In the genomic region with DNA sequence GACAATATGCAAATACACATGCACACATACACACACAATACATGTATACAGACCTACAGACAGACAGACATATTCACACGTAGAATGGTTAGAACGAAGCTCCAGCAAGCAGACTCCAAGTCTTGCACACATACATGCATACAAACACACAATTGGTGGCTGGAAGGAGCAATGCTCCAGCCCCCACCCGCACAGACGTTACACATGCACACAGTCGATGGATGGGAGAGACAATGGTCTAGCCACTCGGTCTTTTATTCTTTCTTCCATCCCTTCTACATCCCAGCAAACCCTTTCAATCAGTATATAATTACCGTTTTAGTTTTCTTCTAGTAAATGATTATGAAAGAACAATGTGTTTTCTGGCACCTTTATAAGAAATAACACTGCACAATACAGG, we compare ENCODE assay signal across 27 mouse cellular contexts. TPM values are rescaled to one million over a fixed set of nuclear protein-coding genes. Genes with fewer than 3 reads are reported as not detected.
DNase-seq lines count a peak whose midpoint lies in the region; ATAC-seq and TF ChIP-seq lines count a peak whose summit lies in the region.
"Had no signal": no experiment of that assay in that cellular context is flagged by ENCODE, and none has a peak within 500 bp of the region (broad histone marks: within the 10 kb centered on the region; RNA-seq: fewer than 3 reads in every experiment).

No protein-coding gene starts in this region.

- DNase-seq in midbrain, embryonic 11.5 days (ENCODE audit: low spot score, missing footprints) = peak; percentile 79
- DNase-seq in forebrain, embryonic 14.5 days (ENCODE audit: low spot score) = no peak
- no peak for DNase-seq in forebrain, postnatal 0 days
- no peak for DNase-seq in adrenal gland, postnatal 10 days
- no peak for DNase-seq in hindbrain, postnatal 0 days (ENCODE audit: low spot score)
- DNase-seq: adrenal gland, postnatal 25 days; B cell, adult 2 months; cerebellum, adult 18-20 months; cerebellum, adult 9-10 months; cerebellum, postnatal 14 days; gastrocnemius, postnatal 25 days; heart, adult 18-20 months; heart, postnatal 10 days; heart, postnatal 36 days; kidney, adult 18-20 months; kidney, adult 9 months had no signal

- ATAC-seq in midbrain, embryonic 11.5 days (ENCODE audit: low FRiP score) = peak; percentile 8; the same call in 1 of the 2 replicates
- no peak for ATAC-seq in midbrain, embryonic 15.5 days (replicated peaks)
- ATAC-seq in forebrain, embryonic 14.5 days = peak; percentile 35; the same call in 1 of the 2 replicates
- ATAC-seq in forebrain, postnatal 0 days = peak; percentile 62; the same call in 1 of the 2 replicates
- ATAC-seq in hindbrain, postnatal 0 days = no peak
- ATAC-seq: hindbrain, embryonic 16.5 days; inflammation-experienced regulatory T-cells, adult 6 months; intestine, embryonic 16.5 days; Patski had no signal

- no peak overlapping the region for H3K4me2 ChIP-seq in midbrain, embryonic 11.5 days
- no peak overlapping the region for H3K4me2 ChIP-seq in midbrain, embryonic 15.5 days
- H3K4me2 ChIP-seq in forebrain, embryonic 14.5 days (ENCODE audit: low read length) = no peak overlapping the region
- H3K4me2 ChIP-seq in forebrain, postnatal 0 days (ENCODE audit: low read depth) = no peak overlapping the region
- no peak overlapping the region for H3K4me2 ChIP-seq in hindbrain, postnatal 0 days (ENCODE audit: low read depth, low read length)
- H3K4me2 ChIP-seq: heart, embryonic 12.5 days; heart, embryonic 15.5 days; hindbrain, embryonic 13.5 days had no signal

- H3K27ac ChIP-seq in midbrain, embryonic 11.5 days (ENCODE audit: low read depth, low read length) = no peak overlapping the region
- H3K27ac ChIP-seq in midbrain, embryonic 15.5 days = no peak overlapping the region
- H3K27ac ChIP-seq in forebrain, embryonic 14.5 days (ENCODE audit: low read depth, low read length) = no peak overlapping the region
- no peak overlapping the region for H3K27ac ChIP-seq in forebrain, postnatal 0 days (ENCODE audit: low read depth, low read length)
- no peak overlapping the region for H3K27ac ChIP-seq in hindbrain, postnatal 0 days
- H3K27ac ChIP-seq: heart, embryonic 15.5 days; hindbrain, embryonic 10.5 days; hindbrain, embryonic 13.5 days had no signal

- 83% methylated on average over 7 of the region's 7 CpGs for WGBS in midbrain, embryonic 11.5 days
- WGBS in midbrain, embryonic 15.5 days = 74% methylated on average over 7 of the region's 7 CpGs
- 34% methylated on average over 7 of the region's 7 CpGs for WGBS in forebrain, embryonic 14.5 days
- WGBS in forebrain, postnatal 0 days = 27% methylated on average over 7 of the region's 7 CpGs
- 59% methylated on average over 7 of the region's 7 CpGs for WGBS in hindbrain, postnatal 0 days

- H3K36me3 ChIP-seq in midbrain, embryonic 11.5 days (ENCODE audit: control insufficient read depth, insufficient read depth, low read length) = no peaks in the 10 kb centered on the region
- H3K36me3 ChIP-seq in midbrain, embryonic 15.5 days (replicated peaks) = no peaks in the 10 kb centered on the region
- H3K36me3 ChIP-seq in forebrain, embryonic 14.5 days (ENCODE audit: control insufficient read depth, insufficient read depth, low read length) = no peaks in the 10 kb centered on the region
- H3K36me3 ChIP-seq in forebrain, postnatal 0 days (ENCODE audit: insufficient read depth) = no peaks in the 10 kb centered on the region
- H3K36me3 ChIP-seq in hindbrain, postnatal 0 days (ENCODE audit: insufficient read depth, low read length) = no peaks in the 10 kb centered on the region
- H3K36me3 ChIP-seq: G1E; heart, embryonic 12.5 days; heart, embryonic 15.5 days; hindbrain, embryonic 10.5 days; hindbrain, embryonic 13.5 days had no signal

- H3K27me3 ChIP-seq in midbrain, embryonic 11.5 days (ENCODE audit: control insufficient read depth, insufficient read depth, low read length) = no peaks in the 10 kb centered on the region
- H3K27me3 ChIP-seq in midbrain, embryonic 15.5 days (replicated peaks) = no peaks in the 10 kb centered on the region
- no peaks in the 10 kb centered on the region for H3K27me3 ChIP-seq in forebrain, embryonic 14.5 days (replicated peaks; ENCODE audit: control insufficient read depth, insufficient read depth, low read length)
- no peaks in the 10 kb centered on the region for H3K27me3 ChIP-seq in forebrain, postnatal 0 days (ENCODE audit: insufficient read depth, low read length)
- H3K27me3 ChIP-seq in hindbrain, postnatal 0 days (ENCODE audit: insufficient read depth, low read length) = no peaks in the 10 kb centered on the region
- H3K27me3 ChIP-seq: CH12.LX; heart, embryonic 12.5 days; heart, embryonic 15.5 days; hindbrain, embryonic 13.5 days; Patski had no signal

- no peak overlapping the region for H3K4me3 ChIP-seq in midbrain, embryonic 11.5 days (ENCODE audit: low read depth, low read length)
- no peak overlapping the region for H3K4me3 ChIP-seq in midbrain, embryonic 15.5 days
- H3K4me3 ChIP-seq in forebrain, embryonic 14.5 days (ENCODE audit: low read depth, low read length) = no peak overlapping the region
- H3K4me3 ChIP-seq in forebrain, postnatal 0 days (ENCODE audit: low read depth, low read length) = no peak overlapping the region
- no peak overlapping the region for H3K4me3 ChIP-seq in hindbrain, postnatal 0 days (ENCODE audit: low read length)
- H3K4me3 ChIP-seq: heart, embryonic 12.5 days; heart, embryonic 15.5 days; hindbrain, embryonic 10.5 days; hindbrain, embryonic 13.5 days had no signal

- no peak for TF ChIP-seq CTCF in forebrain, postnatal 0 days (IDR thresholded peaks at IDR 0.05; ENCODE audit: low read depth)
- no peak for TF ChIP-seq CTCF in hindbrain, postnatal 0 days (IDR thresholded peaks at IDR 0.05; ENCODE audit: low read depth)

- no peaks in the 10 kb centered on the region for H3K9me3 ChIP-seq in midbrain, embryonic 11.5 days (ENCODE audit: control insufficient read depth, low read length)
- H3K9me3 ChIP-seq in midbrain, embryonic 15.5 days = no peaks in the 10 kb centered on the region
- no peaks in the 10 kb centered on the region for H3K9me3 ChIP-seq in forebrain, embryonic 14.5 days (replicated peaks; ENCODE audit: control insufficient read depth, low read length)
- no peaks in the 10 kb centered on the region for H3K9me3 ChIP-seq in forebrain, postnatal 0 days (ENCODE audit: low read length)
- H3K9me3 ChIP-seq in hindbrain, postnatal 0 days (ENCODE audit: low read length) = no peaks in the 10 kb centered on the region
- H3K9me3 ChIP-seq: G1E; heart, embryonic 12.5 days; heart, embryonic 15.5 days; hindbrain, embryonic 10.5 days; hindbrain, embryonic 13.5 days had no signal

- no peak overlapping the region for H3K9ac ChIP-seq in midbrain, embryonic 11.5 days (ENCODE audit: low read length)
- H3K9ac ChIP-seq in midbrain, embryonic 15.5 days = no peak overlapping the region
- H3K9ac ChIP-seq in forebrain, embryonic 14.5 days (ENCODE audit: low read length) = no peak overlapping the region
- no peak overlapping the region for H3K9ac ChIP-seq in forebrain, postnatal 0 days
- H3K9ac ChIP-seq in hindbrain, postnatal 0 days (replicated peaks; ENCODE audit: low read length) = no peak overlapping the region
- H3K9ac ChIP-seq: heart, embryonic 12.5 days; heart, embryonic 15.5 days; hindbrain, embryonic 13.5 days had no signal

- no peaks in the 10 kb centered on the region for H3K4me1 ChIP-seq in midbrain, embryonic 11.5 days (ENCODE audit: control insufficient read depth, insufficient read depth, low read length)
- no peaks in the 10 kb centered on the region for H3K4me1 ChIP-seq in midbrain, embryonic 15.5 days
- peaks cover 10% of the 10 kb centered on the region for H3K4me1 ChIP-seq in forebrain, embryonic 14.5 days (ENCODE audit: control insufficient read depth, insufficient read depth, low read length)
- H3K4me1 ChIP-seq in forebrain, postnatal 0 days (ENCODE audit: insufficient read depth) = no peaks in the 10 kb centered on the region
- no peaks in the 10 kb centered on the region for H3K4me1 ChIP-seq in hindbrain, postnatal 0 days (ENCODE audit: insufficient read depth, low read length)

RNA-seq across cellular contexts. Expression of a gene that starts 14.1 kb away (rescaled TPM):
- polyA plus RNA-seq in midbrain, embryonic 11.5 days (2014; fragmentation: Nextera tagmentation; extraction: Ambion mirVana) = 3.2 and 3.4 TPM in 2 replicates
- 1.0 and 1.4 TPM in 2 replicates for polyA plus RNA-seq in midbrain, embryonic 15.5 days (2015; fragmentation: Nextera tagmentation; extraction: Ambion mirVana)
- polyA plus RNA-seq in forebrain, embryonic 14.5 days (2014; fragmentation: Nextera tagmentation; extraction: Ambion mirVana) = 2.4 and 4.4 TPM in 2 replicates
- total RNA-seq in forebrain, postnatal 0 days (2014; rRNA removed) = 4.3 and 4.9 TPM in 2 replicates
- 2.8 and 3.3 TPM in 2 replicates for polyA plus RNA-seq in forebrain, postnatal 0 days (2015; fragmentation: Nextera tagmentation; extraction: Ambion mirVana)
- total RNA-seq in adrenal gland, postnatal 10 days (2021) = 1 to 10 TPM; 5.9 to 7.1 TPM
- 1.3 and 2.6 TPM in 2 replicates for total RNA-seq in hindbrain, postnatal 0 days (2014; rRNA removed)
- 1.9 and 2.3 TPM in 2 replicates for polyA plus RNA-seq in hindbrain, postnatal 0 days (2015; fragmentation: Nextera tagmentation; extraction: Ambion mirVana)

Comparison
In these comparisons a context has a peak if more than half of its experiments do, and no peak if none do; other contexts are left out.
1. ATAC-seq: peak in midbrain, embryonic 11.5 days (single experiment), forebrain, embryonic 14.5 days (single experiment) and forebrain, postnatal 0 days (single experiment); none in midbrain, embryonic 15.5 days (single experiment) and hindbrain, postnatal 0 days (single experiment).